8 mouse cellular contexts compared by ENCODE assay signal in genomic region chr7:25385850-25386555, GRCm38 (mm10). TPM values are rescaled to one million over a fixed set of nuclear protein-coding genes. Genes with fewer than 3 reads are reported as not detected.
DNase-seq lines count a peak whose midpoint lies in the region; ATAC-seq lines count a peak whose summit lies in the region.

No protein-coding gene starts in this region.

- 82% methylated on average over 12 of the region's 12 CpGs for WGBS in embryonic facial prominence, embryonic 13.5 days
- WGBS in embryonic facial prominence, embryonic 10.5 days = 85% methylated on average over 12 of the region's 12 CpGs
- 49% methylated on average over 12 of the region's 12 CpGs for WGBS in heart, embryonic 14.5 days
- 81% methylated on average over 12 of the region's 12 CpGs for WGBS in midbrain, embryonic 15.5 days

- H3K4me2 ChIP-seq in embryonic facial prominence, embryonic 13.5 days = no peak overlapping the region
- peak overlapping the region; percentile 28 for H3K4me2 ChIP-seq in heart, embryonic 14.5 days (ENCODE audit: low read length)
- H3K4me2 ChIP-seq in midbrain, embryonic 15.5 days = no peak overlapping the region

- H3K4me1 ChIP-seq in embryonic facial prominence, embryonic 13.5 days = peaks cover 14% of the 10 kb centered on the region
- peaks cover 14% of the 10 kb centered on the region for H3K4me1 ChIP-seq in embryonic facial prominence, embryonic 10.5 days
- H3K4me1 ChIP-seq in heart, embryonic 14.5 days (ENCODE audit: control insufficient read depth in 2 of 2, insufficient read depth in 2 of 2, low read length in 2 of 2) = peaks cover 32 to 38% of the 10 kb centered on the region in 2 experiments
- H3K4me1 ChIP-seq in midbrain, embryonic 15.5 days = peaks cover 12% of the 10 kb centered on the region

- H3K9ac ChIP-seq in embryonic facial prominence, embryonic 13.5 days = no peak overlapping the region; the same call in 1 of the 2 replicates
- H3K9ac ChIP-seq in heart, embryonic 14.5 days (ENCODE audit: low read length) = peak overlapping the region; percentile 55
- H3K9ac ChIP-seq in midbrain, embryonic 15.5 days = no peak overlapping the region

- DNase-seq in embryonic facial prominence, embryonic 10.5 days (ENCODE audit: low spot score) = no peak
- DNase-seq in CD4-positive, CD25-positive, alpha-beta regulatory T cell, adult 2 months (ENCODE audit: low read depth, low spot score) = peak; percentile 79
- DNase-seq in cerebellum, adult 18-20 months = peak; percentile 83 to 85
- peak; percentile 91 to 95 for DNase-seq in kidney, postnatal 25 days
- DNase-seq in urinary bladder, postnatal 25 days (ENCODE audit: low spot score) = peak; percentile 56

- H3K36me3 ChIP-seq in embryonic facial prominence, embryonic 13.5 days = peaks cover 59% of the 10 kb centered on the region
- H3K36me3 ChIP-seq in embryonic facial prominence, embryonic 10.5 days (replicated peaks) = peaks cover 68% of the 10 kb centered on the region
- H3K36me3 ChIP-seq in heart, embryonic 14.5 days (ENCODE audit: control insufficient read depth, insufficient read depth, low read length) = peaks cover 63% of the 10 kb centered on the region
- peaks cover 13% of the 10 kb centered on the region for H3K36me3 ChIP-seq in midbrain, embryonic 15.5 days (replicated peaks)

- H3K27ac ChIP-seq in embryonic facial prominence, embryonic 13.5 days = peak overlapping the region; percentile 24
- no peak overlapping the region for H3K27ac ChIP-seq in embryonic facial prominence, embryonic 10.5 days (replicated peaks)
- peak overlapping the region; percentile 63 to 76 for H3K27ac ChIP-seq in heart, embryonic 14.5 days (replicated peaks in 1 of 2; ENCODE audit: control insufficient read depth in 1 of 2, insufficient read depth in 1 of 2, low read depth in 2 of 2, low read length in 2 of 2)
- 0 out of 2 replicates have a peak overlapping the region, but pooled peaks have one; percentile 2 for H3K27ac ChIP-seq in midbrain, embryonic 15.5 days

- H3K4me3 ChIP-seq in embryonic facial prominence, embryonic 13.5 days = no peak overlapping the region
- no peak overlapping the region for H3K4me3 ChIP-seq in embryonic facial prominence, embryonic 10.5 days
- no peak overlapping the region for H3K4me3 ChIP-seq in heart, embryonic 14.5 days (ENCODE audit: control insufficient read depth in 1 of 2, insufficient read depth in 1 of 2, low read depth in 1 of 2, low read length in 2 of 2)
- no peak overlapping the region for H3K4me3 ChIP-seq in midbrain, embryonic 15.5 days

- H3K9me3 ChIP-seq in embryonic facial prominence, embryonic 13.5 days = no peaks in the 10 kb centered on the region
- no peaks in the 10 kb centered on the region for H3K9me3 ChIP-seq in embryonic facial prominence, embryonic 10.5 days
- H3K9me3 ChIP-seq in heart, embryonic 14.5 days (ENCODE audit: control insufficient read depth, low read length) = no peaks in the 10 kb centered on the region
- no peaks in the 10 kb centered on the region for H3K9me3 ChIP-seq in midbrain, embryonic 15.5 days

- no peak for ATAC-seq in embryonic facial prominence, embryonic 13.5 days (ENCODE audit: insufficient number of reproducible peaks, insufficient read depth, low FRiP score, low TSS enrichment, low read depth)
- peak; percentile 76 for ATAC-seq in heart, embryonic 14.5 days (ENCODE audit: insufficient number of reproducible peaks, insufficient read depth, low FRiP score, low read depth)
- no peak for ATAC-seq in midbrain, embryonic 15.5 days (replicated peaks)

- H3K27me3 ChIP-seq in embryonic facial prominence, embryonic 13.5 days = no peaks in the 10 kb centered on the region
- peaks cover 20% of the 10 kb centered on the region for H3K27me3 ChIP-seq in embryonic facial prominence, embryonic 10.5 days (replicated peaks; ENCODE audit: low read depth, poor library complexity, severe bottlenecking)
- no peaks in the 10 kb centered on the region for H3K27me3 ChIP-seq in heart, embryonic 14.5 days (ENCODE audit: control insufficient read depth, insufficient read depth, low read length)
- no peaks in the 10 kb centered on the region for H3K27me3 ChIP-seq in midbrain, embryonic 15.5 days (replicated peaks)

RNA-seq across cellular contexts. Expression of gene Lipe, which starts 12.5 kb away (rescaled TPM):
- polyA plus RNA-seq in embryonic facial prominence, embryonic 13.5 days (2015; fragmentation: Nextera tagmentation; extraction: Ambion mirVana) = 9.5 and 9.9 TPM in 2 replicates
- polyA plus RNA-seq in embryonic facial prominence, embryonic 10.5 days (2016; fragmentation: Nextera tagmentation; extraction: Ambion mirVana) = 7.8 and 11.6 TPM in 2 replicates
- polyA plus RNA-seq in heart, embryonic 14.5 days (2014; fragmentation: Nextera tagmentation; extraction: Ambion mirVana) = 2.8 and 3.6 TPM in 2 replicates
- polyA plus RNA-seq in midbrain, embryonic 15.5 days (2015; fragmentation: Nextera tagmentation; extraction: Ambion mirVana) = 10.5 and 12.7 TPM in 2 replicates

RNA-seq across cellular contexts. Expression of gene Cnfn, which starts 16.5 kb away (rescaled TPM):
- 4.4 and 7.0 TPM in 2 replicates for polyA plus RNA-seq in embryonic facial prominence, embryonic 13.5 days (2015; fragmentation: Nextera tagmentation; extraction: Ambion mirVana)
- not detected in 2 replicates for polyA plus RNA-seq in embryonic facial prominence, embryonic 10.5 days (2016; fragmentation: Nextera tagmentation; extraction: Ambion mirVana)
- 0.31 TPM in 1 of 2 replicates, not detected in the other for polyA plus RNA-seq in heart, embryonic 14.5 days (2014; fragmentation: Nextera tagmentation; extraction: Ambion mirVana)
- polyA plus RNA-seq in midbrain, embryonic 15.5 days (2015; fragmentation: Nextera tagmentation; extraction: Ambion mirVana) = not detected in 2 replicates

RNA-seq across cellular contexts. Expression of gene Cxcl17, which starts 26.7 kb away (rescaled TPM):
- 0.85 TPM in 1 of 2 replicates, not detected in the other for polyA plus RNA-seq in embryonic facial prominence, embryonic 13.5 days (2015; fragmentation: Nextera tagmentation; extraction: Ambion mirVana)
- 0.69 and 0.75 TPM in 2 replicates for polyA plus RNA-seq in embryonic facial prominence, embryonic 10.5 days (2016; fragmentation: Nextera tagmentation; extraction: Ambion mirVana)
- polyA plus RNA-seq in heart, embryonic 14.5 days (2014; fragmentation: Nextera tagmentation; extraction: Ambion mirVana) = 0.28 and 0.36 TPM in 2 replicates
- 0.79 and 0.93 TPM in 2 replicates for polyA plus RNA-seq in midbrain, embryonic 15.5 days (2015; fragmentation: Nextera tagmentation; extraction: Ambion mirVana)
